Mouse (Mus musculus) gastrocnemius, adult 2 months (tissue): ENCODE measurements around the gene Bphl. TPM values are rescaled to one million over a fixed set of nuclear protein-coding genes. Genes with fewer than 3 reads are reported as not detected.

Source experiments
- DNase-seq: peaks from one replicate; pipeline ENCODE4 v3.0.0; 2022
- H3K27ac ChIP-seq: fragments of 200-600 bp; 2 replicates; pipeline ENCODE4 v1.8.1; 2022; ENCODE audit warnings: mild to moderate bottlenecking
- H3K4me3 ChIP-seq: fragments of 200-600 bp; 2 replicates; pipeline ENCODE4 v1.8.1; 2022; ENCODE audit warnings: mild to moderate bottlenecking, moderate library complexity
- CTCF ChIP-seq: fragments of 200-600 bp; IDR thresholded peaks from 2 replicates; pipeline ENCODE4 v1.8.1; 2022; ENCODE audit warnings: antibody characterized with exemption, mild to moderate bottlenecking, moderate library complexity
- intact Hi-C: fragments of 180-260 bp; cut with DNase I; formaldehyde crosslinking; loops from one replicate; pipeline ENCODE4 v1.15.1; 2025
- total RNA-seq, 2 experiments: library from RNA; stranded (reverse); gene quantifications; 2 replicates each; pipeline ENCODE4 v1.2.3; 2021

Gene Bphl
- total RNA-seq, 2 experiments from 2014 or later: 22.4 to 25.5 TPM

- Histone ChIP-seq H3K27ac (no peak overlapping the region), H3K4me3 (no peak overlapping the region)
- no peak for TF ChIP-seq CTCF
- DNase-seq: no peak
- intact Hi-C loops: no loop called here
These were observed 83.1 kb downstream of the Bphl start for GRCm38 (mm10) chr13:34120536-34120935.

Other genes with a start within 250 kb of the Bphl start
- gene Serpinb6e, start 194.2 kb upstream of the Bphl start, total RNA-seq: not detected
- under 1 TPM; 0.59 to 0.61 TPM for gene Serpinb6c, start 131.9 kb upstream of the Bphl start, total RNA-seq
- gene Nqo2, start 72.9 kb upstream of the Bphl start, total RNA-seq: 10 to 100 TPM in 1 of 2 experiments, 1 to 10 TPM in 1; 10.0 to 18.4 TPM
- gene Ripk1, start 35.2 kb upstream of the Bphl start, total RNA-seq: 1 to 10 TPM; 3.6 to 4.1 TPM
- gene Serpinb6a, start 34.8 kb upstream of the Bphl start, total RNA-seq: 100 to 1,000 TPM in 1 of 2 experiments, 10 to 100 TPM in 1; 93.9 to 299 TPM
- gene Tubb2a, start 40.4 kb downstream of the Bphl start, total RNA-seq: 10 to 100 TPM in 1 of 2 experiments, 1 to 10 TPM in 1; 6.7 to 23.3 TPM
- gene Tubb2b, start 92.9 kb downstream of the Bphl start, total RNA-seq: 1 to 10 TPM; 1.5 to 3.2 TPM
- 10 to 100 TPM; 13.6 to 14.4 TPM for gene Psmg4, start 125.4 kb downstream of the Bphl start, total RNA-seq